Mouse (Mus musculus): ENCODE data around the gene Uts2b. TPM values are rescaled to one million over a fixed set of nuclear protein-coding genes. Genes with fewer than 3 reads are reported as not detected.

The Uts2b gene
- polyA plus RNA-seq, 1 experiment from 2014 or later = not detected

DNA sequence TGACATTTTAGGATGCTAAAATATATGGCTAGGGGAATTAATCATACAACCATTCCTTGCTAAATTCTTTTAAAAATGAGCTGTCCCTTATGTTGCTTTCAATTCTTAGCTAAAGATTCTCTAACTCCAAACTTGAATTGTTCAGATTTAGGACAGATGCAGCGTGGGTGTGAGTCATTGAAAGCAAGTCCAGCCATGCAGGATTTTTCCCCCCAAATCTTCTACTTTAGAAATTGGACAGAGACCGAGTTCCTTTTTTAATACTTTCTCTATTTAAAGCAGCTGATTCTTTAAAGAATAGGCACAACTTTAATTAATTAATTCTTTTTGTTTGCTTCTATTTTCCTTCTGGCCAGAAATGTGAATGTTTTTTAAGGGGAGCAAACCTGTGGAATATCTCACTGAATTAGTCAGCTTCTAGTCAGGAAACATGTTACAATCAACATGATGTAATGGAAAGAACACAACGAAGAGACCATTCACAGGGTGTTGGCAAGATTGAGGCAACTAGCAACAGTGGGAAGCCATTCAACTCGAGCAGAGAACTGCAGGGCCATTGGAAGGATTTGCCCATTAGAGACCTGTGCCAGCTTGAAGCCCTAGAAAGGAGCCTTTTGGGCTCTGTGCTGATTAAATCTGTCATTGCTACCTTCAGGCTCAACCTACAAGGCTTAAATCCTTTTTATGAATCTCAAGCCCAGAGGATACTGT is 15.0 kb upstream of the Uts2b start:
- H3K9ac ChIP-seq (ENCODE audit: low read depth, low read length) = no peak overlapping the region
- H3K27me3 ChIP-seq (ENCODE audit: control insufficient read depth, insufficient read depth, low read depth, low read length) = no peaks in the 10 kb centered on the region
- no peak for ATAC-seq (ENCODE audit: low read depth)
- no peak overlapping the region for H3K27ac ChIP-seq (ENCODE audit: low read length)
- no peaks in the 10 kb centered on the region for H3K9me3 ChIP-seq (replicated peaks; ENCODE audit: control insufficient read depth, low read length)
- H3K4me2 ChIP-seq (ENCODE audit: low read depth, low read length) = no peak overlapping the region
- no peaks in the 10 kb centered on the region for H3K36me3 ChIP-seq (ENCODE audit: control insufficient read depth, insufficient read depth)
- H3K4me1 ChIP-seq (ENCODE audit: control insufficient read depth, low read depth, low read length) = peaks cover 7% of the 10 kb centered on the region
- H3K4me3 ChIP-seq (ENCODE audit: low read depth, low read length) = no peak overlapping the region
- WGBS (ENCODE audit: insufficient replicate concordance) = 42% methylated on average over 4 of the region's 4 CpGs

DNA sequence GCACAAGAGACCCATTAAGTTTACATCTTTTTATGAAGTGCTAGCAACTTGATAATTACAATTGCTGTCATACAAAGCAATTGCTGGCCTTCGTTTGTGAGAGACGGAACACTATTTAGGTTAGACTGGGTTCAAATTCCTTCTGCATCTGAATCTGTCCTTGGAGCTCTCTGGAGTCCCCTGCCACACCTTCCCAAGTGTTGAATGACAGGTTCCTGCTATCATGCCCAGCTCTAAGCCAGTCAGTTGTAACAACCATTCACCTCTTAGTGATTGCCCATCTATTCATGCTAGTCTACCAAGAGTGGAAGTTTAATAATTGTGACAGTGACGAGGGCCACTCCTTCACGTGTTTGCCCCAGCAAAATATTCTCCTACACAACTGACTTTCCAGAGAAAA is 12.2 kb upstream of the Uts2b start:
- no peak overlapping the region for H3K4me2 ChIP-seq (ENCODE audit: low read depth, low read length)
- H3K27me3 ChIP-seq (ENCODE audit: control insufficient read depth, insufficient read depth, low read depth, low read length) = no peaks in the 10 kb centered on the region
- no peak for ATAC-seq (ENCODE audit: low read depth)
- no peak overlapping the region for H3K4me3 ChIP-seq (ENCODE audit: low read depth, low read length)
- no peaks in the 10 kb centered on the region for H3K4me1 ChIP-seq (ENCODE audit: control insufficient read depth, low read depth, low read length)
- H3K36me3 ChIP-seq (ENCODE audit: control insufficient read depth, insufficient read depth) = no peaks in the 10 kb centered on the region
- no peak overlapping the region for H3K27ac ChIP-seq (ENCODE audit: low read length)
- H3K9ac ChIP-seq (ENCODE audit: low read depth, low read length) = no peak overlapping the region
- H3K9me3 ChIP-seq (replicated peaks; ENCODE audit: control insufficient read depth, low read length) = no peaks in the 10 kb centered on the region
- 59% methylated on average over 4 of the region's 4 CpGs for WGBS (ENCODE audit: insufficient replicate concordance)

DNA sequence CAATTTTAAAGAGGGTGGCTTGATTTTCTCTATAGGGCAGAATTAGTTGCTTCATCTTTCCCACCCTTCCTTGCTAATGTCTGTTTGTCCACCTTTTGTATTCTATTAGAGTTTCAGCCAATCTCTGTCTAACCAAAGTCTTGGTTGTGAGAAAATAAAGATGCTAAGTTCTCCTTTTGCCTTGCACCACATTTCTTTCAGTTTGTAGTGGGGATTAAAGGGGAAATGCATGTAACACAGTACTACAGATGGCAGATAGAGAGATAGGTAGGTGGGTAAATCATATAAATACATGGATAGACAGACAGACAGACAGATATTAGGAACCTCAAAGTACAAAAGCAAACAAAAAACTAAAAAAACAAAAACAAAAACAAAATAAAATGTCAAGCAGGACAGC is 6.5 kb upstream of the Uts2b start:
- Histone ChIP-seq H3K4me2 (ENCODE audit: low read depth, low read length) (no peak overlapping the region), H3K4me1 (ENCODE audit: control insufficient read depth, low read depth, low read length) (no peaks in the 10 kb centered on the region), H3K36me3 (ENCODE audit: control insufficient read depth, insufficient read depth) (no peaks in the 10 kb centered on the region), H3K27ac (ENCODE audit: low read length) (no peak overlapping the region), H3K27me3 (ENCODE audit: control insufficient read depth, insufficient read depth, low read depth, low read length) (no peaks in the 10 kb centered on the region), H3K9ac (ENCODE audit: low read depth, low read length) (no peak overlapping the region), H3K9me3 (replicated peaks; ENCODE audit: control insufficient read depth, low read length) (no peaks in the 10 kb centered on the region), H3K4me3 (ENCODE audit: low read depth, low read length) (no peak overlapping the region)
- ATAC-seq (ENCODE audit: low read depth) = no peak

DNA sequence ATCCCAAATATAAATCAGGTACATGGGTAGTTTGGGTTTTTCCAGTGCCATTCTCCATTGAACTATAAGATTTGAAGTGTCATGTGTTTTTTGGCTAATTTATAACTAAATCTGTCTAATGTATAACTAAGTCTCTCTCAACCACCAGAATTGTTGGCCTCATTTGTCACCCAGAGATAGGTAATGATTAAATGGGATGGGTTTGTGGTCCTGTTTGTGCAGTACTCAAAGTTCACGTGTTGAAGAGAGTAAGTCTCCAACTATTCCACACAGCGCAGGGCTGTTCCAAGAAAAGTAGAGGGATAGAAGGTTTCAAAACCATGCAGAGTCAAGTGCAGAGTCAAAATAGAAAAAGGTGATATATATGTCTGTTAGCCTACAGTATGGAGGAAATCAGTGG is 5.3 kb upstream of the Uts2b start:
- Histone ChIP-seq H3K36me3 (ENCODE audit: control insufficient read depth, insufficient read depth) (no peaks in the 10 kb centered on the region), H3K4me2 (ENCODE audit: low read depth, low read length) (no peak overlapping the region), H3K9me3 (replicated peaks; ENCODE audit: control insufficient read depth, low read length) (no peaks in the 10 kb centered on the region), H3K4me1 (ENCODE audit: control insufficient read depth, low read depth, low read length) (no peaks in the 10 kb centered on the region), H3K4me3 (ENCODE audit: low read depth, low read length) (no peak overlapping the region), H3K27me3 (ENCODE audit: control insufficient read depth, insufficient read depth, low read depth, low read length) (no peaks in the 10 kb centered on the region), H3K27ac (ENCODE audit: low read length) (no peak overlapping the region), H3K9ac (ENCODE audit: low read depth, low read length) (no peak overlapping the region)
- 76% methylated on average over 2 of the region's 2 CpGs for WGBS (ENCODE audit: insufficient replicate concordance)
- peak; percentile 82 for ATAC-seq (ENCODE audit: low read depth)

DNA sequence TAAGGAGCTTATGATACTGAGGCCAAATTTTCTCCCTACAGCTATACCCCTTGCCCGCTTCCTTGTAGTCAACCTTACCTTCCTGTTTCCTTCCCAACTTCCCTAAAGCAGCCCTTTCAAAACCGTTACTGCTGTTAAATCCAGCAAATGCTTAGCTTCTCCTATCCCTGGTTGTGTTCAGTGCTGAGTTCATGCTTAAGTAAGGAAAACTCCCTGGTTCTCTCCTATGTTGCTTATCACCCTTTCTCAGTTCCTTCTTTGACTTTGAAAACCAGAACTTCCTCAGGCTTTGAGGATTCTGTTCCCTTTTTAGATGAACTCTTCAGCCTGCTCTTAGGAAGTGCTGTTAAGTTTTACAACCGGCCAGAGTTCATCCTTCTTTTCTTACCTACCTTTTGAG is 4.1 kb upstream of the Uts2b start:
- no peaks in the 10 kb centered on the region for H3K27me3 ChIP-seq (ENCODE audit: control insufficient read depth, insufficient read depth, low read depth, low read length)
- H3K9me3 ChIP-seq (replicated peaks; ENCODE audit: control insufficient read depth, low read length) = no peaks in the 10 kb centered on the region
- H3K27ac ChIP-seq (ENCODE audit: low read length) = no peak overlapping the region
- H3K36me3 ChIP-seq (ENCODE audit: control insufficient read depth, insufficient read depth) = no peaks in the 10 kb centered on the region
- H3K9ac ChIP-seq (ENCODE audit: low read depth, low read length) = no peak overlapping the region
- no peaks in the 10 kb centered on the region for H3K4me1 ChIP-seq (ENCODE audit: control insufficient read depth, low read depth, low read length)
- ATAC-seq (ENCODE audit: low read depth) = peak; percentile 11; the same call in 1 of the 2 replicates
- no peak overlapping the region for H3K4me2 ChIP-seq (ENCODE audit: low read depth, low read length)
- WGBS (ENCODE audit: insufficient replicate concordance) = 26% methylated on average over 3 of the region's 3 CpGs
- H3K4me3 ChIP-seq (ENCODE audit: low read depth, low read length) = no peak overlapping the region

DNA sequence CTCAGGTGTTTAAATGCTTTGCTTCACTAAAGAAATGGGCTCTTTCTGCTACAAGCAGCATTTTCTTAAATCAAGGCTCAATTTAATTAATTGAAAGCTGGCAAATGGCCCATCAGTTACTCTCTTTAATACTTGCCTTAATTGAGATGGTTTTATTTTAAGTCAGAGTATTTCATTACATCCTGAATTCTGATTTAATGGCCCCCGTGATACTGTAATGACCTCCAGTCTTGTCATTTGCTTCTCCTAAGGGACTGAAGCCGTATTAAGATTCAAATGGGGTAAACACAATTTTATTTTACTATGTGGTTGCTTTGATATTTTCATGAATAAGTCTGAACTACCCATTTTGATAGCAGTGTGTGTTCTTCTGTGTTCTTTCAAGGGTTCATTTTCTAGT is 661 bp upstream of the Uts2b start:
- Histone ChIP-seq H3K4me3 (ENCODE audit: low read depth, low read length) (no peak overlapping the region), H3K9me3 (replicated peaks; ENCODE audit: control insufficient read depth, low read length) (no peaks in the 10 kb centered on the region), H3K27ac (ENCODE audit: low read length) (no peak overlapping the region), H3K4me1 (ENCODE audit: control insufficient read depth, low read depth, low read length) (no peaks in the 10 kb centered on the region), H3K9ac (ENCODE audit: low read depth, low read length) (no peak overlapping the region), H3K36me3 (ENCODE audit: control insufficient read depth, insufficient read depth) (no peaks in the 10 kb centered on the region), H3K27me3 (ENCODE audit: control insufficient read depth, insufficient read depth, low read depth, low read length) (no peaks in the 10 kb centered on the region), H3K4me2 (ENCODE audit: low read depth, low read length) (no peak overlapping the region)
- ATAC-seq (ENCODE audit: low read depth) = no peak
- WGBS (ENCODE audit: insufficient replicate concordance) = 65% methylated on average over 2 of the region's 2 CpGs

DNA sequence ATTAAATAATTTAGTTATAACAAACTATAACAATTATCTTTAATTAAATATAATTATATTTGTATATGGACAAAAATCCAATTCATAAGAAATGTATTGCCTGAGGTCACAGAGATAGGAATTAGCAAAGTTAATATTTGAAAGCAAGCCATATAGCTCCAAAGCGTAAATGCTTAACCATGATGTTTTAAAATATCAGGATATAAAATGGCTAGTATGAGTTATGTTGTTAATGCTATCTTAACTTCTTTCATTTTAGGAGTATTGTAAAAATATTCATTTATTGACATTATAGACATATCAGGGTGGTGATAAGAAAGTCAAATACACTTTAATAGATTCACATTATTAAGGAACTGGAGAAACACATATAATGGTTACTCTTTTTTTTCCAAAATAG is 10.0 kb downstream of the Uts2b start:
- no peaks in the 10 kb centered on the region for H3K27me3 ChIP-seq (ENCODE audit: control insufficient read depth, insufficient read depth, low read depth, low read length)
- H3K27ac ChIP-seq (ENCODE audit: low read length) = no peak overlapping the region
- no peak overlapping the region for H3K9ac ChIP-seq (ENCODE audit: low read depth, low read length)
- no peaks in the 10 kb centered on the region for H3K4me1 ChIP-seq (ENCODE audit: control insufficient read depth, low read depth, low read length)
- H3K9me3 ChIP-seq (replicated peaks; ENCODE audit: control insufficient read depth, low read length) = no peaks in the 10 kb centered on the region
- no peak for ATAC-seq (ENCODE audit: low read depth)
- no peak overlapping the region for H3K4me2 ChIP-seq (ENCODE audit: low read depth, low read length)
- 78% methylated on average over 1 of the region's 1 CpGs for WGBS (ENCODE audit: insufficient replicate concordance)
- no peaks in the 10 kb centered on the region for H3K36me3 ChIP-seq (ENCODE audit: control insufficient read depth, insufficient read depth)
- no peak overlapping the region for H3K4me3 ChIP-seq (ENCODE audit: low read depth, low read length)

DNA sequence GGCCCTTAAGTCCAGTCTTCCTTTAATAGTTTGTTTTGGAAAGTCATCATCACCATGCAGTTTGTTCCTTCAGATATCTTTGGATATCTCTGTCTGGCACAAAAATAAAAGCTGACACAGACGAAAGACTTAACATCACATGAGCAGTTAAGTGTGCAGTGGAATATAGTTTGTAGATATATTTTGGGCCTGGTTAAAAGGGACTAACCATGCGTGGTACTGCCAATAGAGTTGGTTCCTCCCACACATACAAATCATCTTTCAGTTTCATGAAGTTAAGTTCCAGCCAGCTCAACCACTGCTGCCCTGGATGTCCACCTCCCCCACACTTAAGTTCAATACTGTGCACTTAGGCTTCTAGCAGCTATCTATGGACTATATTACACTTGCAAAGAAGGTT is 15.6 kb downstream of the Uts2b start:
- Histone ChIP-seq H3K9ac (ENCODE audit: low read depth, low read length) (no peak overlapping the region), H3K9me3 (replicated peaks; ENCODE audit: control insufficient read depth, low read length) (no peaks in the 10 kb centered on the region)
- WGBS (ENCODE audit: insufficient replicate concordance) = 48% methylated on average over 2 of the region's 2 CpGs

DNA sequence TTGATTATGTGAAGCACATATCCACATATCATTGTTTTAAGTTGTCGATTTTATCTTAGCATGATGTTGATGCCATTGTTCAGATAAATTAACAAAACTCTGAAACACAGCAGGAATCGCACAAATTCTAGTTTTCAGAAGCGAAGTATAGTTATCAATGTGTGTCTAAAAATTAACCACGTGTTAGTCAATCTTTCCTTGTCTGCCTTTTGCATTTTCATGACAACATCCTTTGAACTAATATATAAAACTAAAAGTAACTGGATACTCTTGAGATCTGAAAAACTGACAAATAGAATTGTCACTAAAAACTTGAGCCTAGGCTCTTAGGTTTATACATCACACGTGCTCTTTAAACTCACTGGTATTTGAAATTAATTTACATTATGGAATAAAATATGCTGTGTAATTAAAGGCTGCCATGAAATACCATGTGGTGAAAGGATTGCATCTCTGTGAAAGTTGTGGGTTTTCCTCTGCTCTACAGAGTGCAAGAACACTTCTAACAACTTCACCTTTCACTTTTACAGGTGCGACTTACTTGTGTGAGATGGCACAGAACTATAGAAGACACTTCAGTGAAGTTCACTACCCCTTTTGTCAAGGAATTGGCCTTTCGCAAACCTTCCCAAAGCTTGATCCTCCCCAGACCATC is 20.0 kb downstream of the Uts2b start:
- no peak overlapping the region for H3K27ac ChIP-seq (ENCODE audit: low read length)
- H3K27me3 ChIP-seq (ENCODE audit: control insufficient read depth, insufficient read depth, low read depth, low read length) = no peaks in the 10 kb centered on the region
- H3K4me2 ChIP-seq (ENCODE audit: low read depth, low read length) = no peak overlapping the region
- H3K4me1 ChIP-seq (ENCODE audit: control insufficient read depth, low read depth, low read length) = no peaks in the 10 kb centered on the region
- no peaks in the 10 kb centered on the region for H3K36me3 ChIP-seq (ENCODE audit: control insufficient read depth, insufficient read depth)
- no peaks in the 10 kb centered on the region for H3K9me3 ChIP-seq (replicated peaks; ENCODE audit: control insufficient read depth, low read length)
- H3K4me3 ChIP-seq (ENCODE audit: low read depth, low read length) = no peak overlapping the region
- H3K9ac ChIP-seq (ENCODE audit: low read depth, low read length) = no peak overlapping the region
- WGBS (ENCODE audit: insufficient replicate concordance) = 60% methylated on average over 7 of the region's 7 CpGs
- no peak for ATAC-seq (ENCODE audit: low read depth)

More for the DNA sequence above, 15.6 kb downstream of the Uts2b start:
- Histone ChIP-seq H3K36me3 (ENCODE audit: control insufficient read depth, insufficient read depth) (no peaks in the 10 kb centered on the region), H3K4me1 (ENCODE audit: control insufficient read depth, low read depth, low read length) (no peaks in the 10 kb centered on the region), H3K4me3 (ENCODE audit: low read depth, low read length) (no peak overlapping the region), H3K4me2 (ENCODE audit: low read depth, low read length) (no peak overlapping the region), H3K27ac (ENCODE audit: low read length) (no peak overlapping the region), H3K27me3 (ENCODE audit: control insufficient read depth, insufficient read depth, low read depth, low read length) (no peaks in the 10 kb centered on the region)
- no peak for ATAC-seq (ENCODE audit: low read depth)

Data from liver, embryonic 16.5 days (tissue).